Mouse (Mus musculus) ES-E14 (cell line): ENCODE measurements around the gene Il13.

Experiments
- CHD2 ChIP-seq: IDR thresholded peaks from 2 replicates; pipeline ENCODE4 v1.6.1; 2014; ENCODE audit warnings: mild to moderate bottlenecking, low read depth, low read length, inconsistent platforms
- HCFC1 ChIP-seq: IDR thresholded peaks from 2 replicates; pipeline ENCODE4 v1.6.1; 2012; ENCODE audit warnings: low read length, inconsistent platforms, borderline replicate concordance; ENCODE audit not compliant: insufficient read depth
- MAFK ChIP-seq: IDR thresholded peaks from 2 replicates; pipeline ENCODE4 v1.6.1; 2014; ENCODE audit warnings: mild to moderate bottlenecking, low read depth, low read length, inconsistent platforms; ENCODE audit not compliant: insufficient read depth
- ZNF384 ChIP-seq: IDR thresholded peaks from 2 replicates; pipeline ENCODE4 v1.6.1; 2012; ENCODE audit warnings: low read depth, low read length, inconsistent platforms

- TF ChIP-seq ZNF384, result no peak
- TF ChIP-seq HCFC1, result no peak
- TF ChIP-seq CHD2, result no peak
- TF ChIP-seq MAFK, result no peak
These were observed 1.2 kb upstream of the Il13 start for GRCm38 (mm10) chr11:53635590-53636182.
